Mouse (Mus musculus): Measurements from ENCODE around the gene Gm11214. TPM values are rescaled to one million over a fixed set of nuclear protein-coding genes. Genes with fewer than 3 reads are reported as not detected.

The Gm11214 gene
- polyA plus RNA-seq, 1 experiment = not detected

DNA sequence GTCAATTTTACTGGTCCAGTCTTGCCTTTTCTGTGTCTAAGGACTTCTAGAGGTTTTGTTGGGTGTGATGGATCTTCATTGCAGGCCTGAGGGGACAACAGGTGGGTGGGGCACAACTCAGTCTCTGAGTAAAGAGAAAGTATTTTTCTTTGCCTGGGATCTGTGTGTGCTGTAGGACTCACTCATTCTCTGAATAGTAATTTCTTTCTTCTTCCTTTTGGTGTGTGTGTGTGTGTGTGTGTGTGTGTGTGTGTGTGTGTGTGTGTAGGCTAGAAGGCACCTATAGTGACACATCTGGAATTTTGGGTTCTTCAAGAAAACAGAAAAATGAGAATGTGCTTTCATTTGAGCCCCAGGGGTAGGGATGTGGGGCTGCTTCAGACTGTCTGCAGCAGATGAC lies 29.2 kb upstream of the Gm11214 start:
- no peaks in the 10 kb centered on the region for H3K9me3 ChIP-seq (ENCODE audit: control insufficient read depth, low read length)
- TF ChIP-seq TAL1 (IDR thresholded peaks at IDR 0.05; ENCODE audit: low read length) (no peak), GATA1 (IDR thresholded peaks at IDR 0.05; ENCODE audit: low read length) (no peak)
- no peak overlapping the region for H3K4me3 ChIP-seq (replicated peaks)
- no peaks in the 10 kb centered on the region for H3K4me1 ChIP-seq (ENCODE audit: control insufficient read depth)
- H3K36me3 ChIP-seq (ENCODE audit: control insufficient read depth) = no peaks in the 10 kb centered on the region
- H3K27me3 ChIP-seq (ENCODE audit: control insufficient read depth) = no peaks in the 10 kb centered on the region

DNA sequence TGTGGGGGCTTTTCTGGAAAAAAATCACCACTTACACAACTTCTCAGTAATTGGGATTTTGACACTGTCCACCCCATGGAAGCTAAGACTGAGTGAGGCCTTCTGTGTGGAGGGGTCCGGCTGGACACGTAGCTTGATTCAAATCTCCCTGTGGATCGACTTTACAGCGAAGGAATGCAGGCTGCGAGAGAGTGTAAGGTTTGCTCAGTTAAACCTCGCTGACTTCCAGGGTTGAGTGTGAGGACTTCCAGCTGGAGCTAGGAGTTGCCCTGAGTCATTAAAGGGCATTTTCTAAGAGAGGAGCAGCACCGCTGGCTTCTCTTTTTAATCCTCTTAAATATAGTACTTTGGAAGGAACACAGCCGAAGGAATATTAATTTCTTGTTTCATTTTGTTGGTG lies 24.2 kb upstream of the Gm11214 start:
- Histone ChIP-seq H3K4me1 (ENCODE audit: control insufficient read depth) (no peaks in the 10 kb centered on the region), H3K27me3 (ENCODE audit: control insufficient read depth) (no peaks in the 10 kb centered on the region), H3K4me3 (replicated peaks) (no peak overlapping the region), H3K36me3 (ENCODE audit: control insufficient read depth) (no peaks in the 10 kb centered on the region), H3K9me3 (ENCODE audit: control insufficient read depth, low read length) (no peaks in the 10 kb centered on the region)
- TF ChIP-seq TAL1 (IDR thresholded peaks at IDR 0.05; ENCODE audit: low read length) (no peak), GATA1 (IDR thresholded peaks at IDR 0.05; ENCODE audit: low read length) (no peak)

DNA sequence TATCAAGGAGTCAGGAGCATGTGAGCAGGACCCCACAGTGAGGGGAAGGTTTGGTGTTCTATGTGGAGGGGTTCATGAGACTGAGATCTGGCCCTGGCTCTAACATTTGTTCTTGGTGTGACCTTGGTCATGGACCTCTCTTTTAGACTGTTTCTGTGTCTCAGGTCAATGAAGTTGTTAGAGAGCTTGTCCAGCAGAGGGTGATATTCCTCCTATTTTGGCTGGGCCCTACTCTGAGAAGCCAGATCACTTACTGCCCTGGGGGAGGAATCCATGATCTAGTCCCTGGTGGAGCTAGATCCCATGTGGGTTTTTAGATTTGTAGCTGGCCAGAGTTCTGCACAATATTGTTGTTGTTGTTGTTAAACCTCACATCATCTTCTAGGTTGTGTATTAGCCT lies 23.0 kb upstream of the Gm11214 start:
- H3K4me3 ChIP-seq (replicated peaks) = no peak overlapping the region
- no peaks in the 10 kb centered on the region for H3K4me1 ChIP-seq (ENCODE audit: control insufficient read depth)
- no peaks in the 10 kb centered on the region for H3K27me3 ChIP-seq (ENCODE audit: control insufficient read depth)
- TF ChIP-seq TAL1 (IDR thresholded peaks at IDR 0.05; ENCODE audit: low read length) (no peak), GATA1 (IDR thresholded peaks at IDR 0.05; ENCODE audit: low read length) (no peak)
- H3K36me3 ChIP-seq (ENCODE audit: control insufficient read depth) = no peaks in the 10 kb centered on the region
- no peaks in the 10 kb centered on the region for H3K9me3 ChIP-seq (ENCODE audit: control insufficient read depth, low read length)

DNA sequence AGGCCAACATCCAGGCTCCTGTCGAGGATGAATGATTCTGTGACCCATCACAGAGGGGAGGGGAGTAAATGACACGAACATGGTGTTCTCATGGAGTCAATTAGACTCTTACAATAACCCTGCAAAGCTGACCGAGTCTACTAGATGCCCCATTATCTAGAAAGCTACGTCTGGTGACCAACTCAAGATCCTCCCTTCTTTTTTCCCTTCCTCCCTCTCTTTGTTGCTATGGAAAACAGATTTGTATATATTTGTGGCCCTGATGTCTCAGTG lies 22.0 kb upstream of the Gm11214 start:
- Histone ChIP-seq H3K36me3 (ENCODE audit: control insufficient read depth) (no peaks in the 10 kb centered on the region), H3K27me3 (ENCODE audit: control insufficient read depth) (no peaks in the 10 kb centered on the region), H3K4me1 (ENCODE audit: control insufficient read depth) (no peaks in the 10 kb centered on the region), H3K9me3 (ENCODE audit: control insufficient read depth, low read length) (no peaks in the 10 kb centered on the region), H3K4me3 (replicated peaks) (no peak overlapping the region)
- TF ChIP-seq GATA1 (IDR thresholded peaks at IDR 0.05; ENCODE audit: low read length) = no peak
- no peak for TF ChIP-seq TAL1 (IDR thresholded peaks at IDR 0.05; ENCODE audit: low read length)

DNA sequence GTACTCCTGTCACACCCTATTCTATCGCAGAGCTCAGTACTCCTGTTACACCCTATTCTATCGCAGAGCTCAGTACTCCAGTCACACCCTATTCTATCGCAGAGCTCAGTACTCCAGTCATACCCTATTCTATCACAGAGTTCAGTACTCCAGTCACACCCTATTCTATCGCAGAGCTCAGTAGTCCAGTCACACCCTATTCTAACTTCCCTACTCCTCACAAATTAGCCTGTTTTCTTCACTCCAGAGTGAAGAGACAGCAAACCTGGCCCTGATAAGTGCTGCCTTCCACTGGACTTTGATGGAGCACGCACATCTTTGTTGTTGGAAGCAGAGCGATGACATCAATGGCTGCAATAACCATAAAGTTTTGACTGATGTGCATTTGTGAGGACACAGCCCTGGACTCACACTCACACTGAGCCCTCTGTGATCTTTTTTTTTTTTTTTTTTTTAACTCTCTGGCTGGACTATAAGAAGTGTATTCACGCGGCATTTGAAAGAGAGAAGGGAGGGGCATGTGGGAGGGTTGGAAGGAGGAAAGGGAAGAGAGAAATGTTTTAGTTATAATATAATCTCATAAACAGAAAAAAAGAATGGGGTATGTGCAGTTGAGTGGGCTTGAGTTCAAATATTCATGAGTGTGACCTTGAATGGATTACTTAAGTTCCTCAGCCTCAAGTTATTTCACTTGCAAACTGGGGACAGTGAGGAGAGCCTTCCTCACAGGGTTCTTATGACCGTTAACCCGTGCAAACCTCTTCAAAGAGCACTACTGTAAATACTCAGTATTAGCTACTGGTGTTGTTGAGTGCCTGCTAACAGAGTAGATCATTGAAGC lies 21.5 kb upstream of the Gm11214 start:
- Histone ChIP-seq H3K4me3 (replicated peaks) (no peak overlapping the region), H3K27me3 (ENCODE audit: control insufficient read depth) (no peaks in the 10 kb centered on the region), H3K36me3 (ENCODE audit: control insufficient read depth) (no peaks in the 10 kb centered on the region), H3K9me3 (ENCODE audit: control insufficient read depth, low read length) (no peaks in the 10 kb centered on the region), H3K4me1 (ENCODE audit: control insufficient read depth) (no peaks in the 10 kb centered on the region)
- TF ChIP-seq GATA1 (IDR thresholded peaks at IDR 0.05; ENCODE audit: low read length) (no peak), TAL1 (IDR thresholded peaks at IDR 0.05; ENCODE audit: low read length) (no peak)

DNA sequence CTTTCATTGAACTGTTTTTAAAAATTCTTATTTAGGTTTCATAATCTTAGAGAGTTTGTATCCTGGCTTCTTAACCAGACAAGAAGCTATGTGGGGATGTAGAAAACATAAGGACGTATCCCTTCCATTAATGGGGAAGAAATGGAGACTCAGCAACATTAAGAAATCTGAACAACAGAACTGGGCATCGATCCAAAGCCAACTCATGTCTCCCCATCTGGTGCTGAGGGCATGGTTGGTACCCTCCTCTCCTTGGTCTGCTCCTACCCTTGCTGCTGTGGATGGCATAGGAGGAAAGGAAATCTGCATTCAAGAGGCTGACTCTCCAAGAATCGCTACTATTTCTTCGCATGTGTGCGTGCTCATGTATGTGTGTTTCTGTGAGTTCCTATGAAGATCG lies 20.5 kb upstream of the Gm11214 start:
- no peak overlapping the region for H3K4me3 ChIP-seq (replicated peaks)
- no peaks in the 10 kb centered on the region for H3K9me3 ChIP-seq (ENCODE audit: control insufficient read depth, low read length)
- H3K27me3 ChIP-seq (ENCODE audit: control insufficient read depth) = no peaks in the 10 kb centered on the region
- no peaks in the 10 kb centered on the region for H3K4me1 ChIP-seq (ENCODE audit: control insufficient read depth)
- TF ChIP-seq GATA1 (IDR thresholded peaks at IDR 0.05; ENCODE audit: low read length) (no peak), TAL1 (IDR thresholded peaks at IDR 0.05; ENCODE audit: low read length) (no peak)
- H3K36me3 ChIP-seq (ENCODE audit: control insufficient read depth) = no peaks in the 10 kb centered on the region

DNA sequence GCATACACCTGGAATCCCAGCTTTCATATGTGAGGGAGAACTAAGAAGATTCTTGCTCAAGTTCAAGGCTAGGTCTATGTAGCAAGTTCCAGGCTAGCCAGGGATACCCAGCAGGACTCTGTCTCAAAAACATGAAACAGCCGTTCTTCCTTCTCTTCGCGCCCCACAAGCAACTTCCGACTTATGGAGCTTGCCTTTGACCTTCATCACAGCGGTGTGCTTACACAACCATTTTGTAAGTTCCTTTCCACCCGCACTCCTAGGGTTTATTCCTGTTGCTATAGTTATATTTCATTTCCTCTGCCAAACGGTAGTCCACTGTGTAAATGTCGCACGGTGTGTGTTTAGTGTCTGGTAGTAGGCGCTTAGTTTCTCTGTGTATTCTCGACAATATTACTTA lies 19.9 kb upstream of the Gm11214 start:
- TF ChIP-seq TAL1 (IDR thresholded peaks at IDR 0.05; ENCODE audit: low read length) (no peak), GATA1 (IDR thresholded peaks at IDR 0.05; ENCODE audit: low read length) (no peak)

DNA sequence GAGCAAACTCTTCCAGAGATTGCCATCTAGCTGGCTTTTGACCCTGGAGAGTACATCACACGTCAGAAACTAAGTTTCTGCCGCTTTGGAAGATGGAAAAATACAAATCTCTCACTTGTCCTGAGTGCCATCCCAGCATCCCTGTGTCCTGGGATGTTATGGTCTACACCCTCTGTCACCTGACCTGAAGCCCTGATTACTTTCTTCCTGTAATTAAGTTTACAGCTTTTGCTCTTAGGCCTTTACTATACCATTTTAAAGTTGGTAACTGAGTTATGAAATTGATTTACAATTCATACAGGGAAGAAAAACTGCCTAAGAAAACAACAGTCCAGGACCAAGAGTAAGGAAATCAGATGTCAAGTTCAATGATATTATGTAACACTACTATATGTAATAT lies 19.3 kb upstream of the Gm11214 start:
- Histone ChIP-seq H3K36me3 (ENCODE audit: control insufficient read depth) (no peaks in the 10 kb centered on the region), H3K27me3 (ENCODE audit: control insufficient read depth) (no peaks in the 10 kb centered on the region), H3K4me1 (ENCODE audit: control insufficient read depth) (no peaks in the 10 kb centered on the region), H3K4me3 (replicated peaks) (no peak overlapping the region), H3K9me3 (ENCODE audit: control insufficient read depth, low read length) (no peaks in the 10 kb centered on the region)
- TF ChIP-seq TAL1 (IDR thresholded peaks at IDR 0.05; ENCODE audit: low read length) = no peak

More for the DNA sequence above, 19.9 kb upstream of the Gm11214 start:
- no peaks in the 10 kb centered on the region for H3K4me1 ChIP-seq (ENCODE audit: control insufficient read depth)
- no peaks in the 10 kb centered on the region for H3K27me3 ChIP-seq (ENCODE audit: control insufficient read depth)
- no peak overlapping the region for H3K4me3 ChIP-seq (replicated peaks)
- H3K36me3 ChIP-seq (ENCODE audit: control insufficient read depth) = no peaks in the 10 kb centered on the region
- H3K9me3 ChIP-seq (ENCODE audit: control insufficient read depth, low read length) = no peaks in the 10 kb centered on the region

DNA sequence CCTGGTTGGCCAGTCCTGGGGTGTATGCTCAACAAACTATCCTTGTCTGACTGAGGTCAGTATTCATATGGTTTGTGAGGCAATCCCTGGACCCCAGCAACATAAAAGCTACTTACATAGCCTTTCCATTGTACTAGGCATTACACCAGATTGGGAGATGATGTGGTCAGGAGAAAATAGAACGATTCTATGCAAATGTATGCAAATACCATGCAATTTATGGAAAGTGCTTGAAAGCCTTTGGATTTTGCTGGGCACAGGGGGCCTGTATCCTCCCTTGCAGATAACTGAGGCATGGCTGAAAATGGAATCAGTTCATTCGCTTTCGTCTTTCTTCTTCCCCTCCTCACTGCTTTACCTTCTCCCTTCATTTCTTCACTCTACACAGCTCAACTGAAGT lies 18.4 kb upstream of the Gm11214 start:
- no peak overlapping the region for H3K4me3 ChIP-seq (replicated peaks)
- H3K27me3 ChIP-seq (ENCODE audit: control insufficient read depth) = no peaks in the 10 kb centered on the region
- H3K9me3 ChIP-seq (ENCODE audit: control insufficient read depth, low read length) = no peaks in the 10 kb centered on the region
- no peaks in the 10 kb centered on the region for H3K36me3 ChIP-seq (ENCODE audit: control insufficient read depth)
- no peaks in the 10 kb centered on the region for H3K4me1 ChIP-seq (ENCODE audit: control insufficient read depth)
- TF ChIP-seq TAL1 (IDR thresholded peaks at IDR 0.05; ENCODE audit: low read length) (no peak), GATA1 (IDR thresholded peaks at IDR 0.05; ENCODE audit: low read length) (no peak)

DNA sequence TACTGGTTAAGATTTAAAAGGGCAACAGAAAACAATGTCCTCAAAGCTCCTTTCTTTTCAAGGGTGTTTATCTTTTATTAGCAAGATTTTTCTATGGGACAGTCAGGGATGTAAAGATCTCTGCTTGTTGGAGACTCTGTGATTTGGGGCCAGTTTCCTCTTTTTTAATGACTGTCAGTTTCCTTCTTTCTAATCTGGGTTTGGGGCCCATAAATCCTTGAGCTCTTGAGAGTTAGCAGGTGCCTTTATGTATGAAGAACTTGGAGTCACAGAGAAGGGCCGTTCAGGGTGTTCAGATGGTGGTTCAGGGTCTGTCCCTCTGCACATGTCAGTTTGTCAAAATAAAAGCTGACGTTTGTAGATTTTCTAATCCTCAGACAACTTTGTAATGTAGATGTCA lies 11.9 kb upstream of the Gm11214 start:
- TF ChIP-seq TAL1 (IDR thresholded peaks at IDR 0.05; ENCODE audit: low read length) (no peak), GATA1 (IDR thresholded peaks at IDR 0.05; ENCODE audit: low read length) (no peak)

More for the DNA sequence above, 11.9 kb upstream of the Gm11214 start:
- Histone ChIP-seq H3K4me3 (replicated peaks) (no peak overlapping the region), H3K9me3 (ENCODE audit: control insufficient read depth, low read length) (peaks cover 2% of the 10 kb centered on the region; the same call in 1 of the 2 replicates), H3K36me3 (ENCODE audit: control insufficient read depth) (no peaks in the 10 kb centered on the region), H3K4me1 (ENCODE audit: control insufficient read depth) (no peaks in the 10 kb centered on the region), H3K27me3 (ENCODE audit: control insufficient read depth) (no peaks in the 10 kb centered on the region)
